Mouse (Mus musculus) ES-CJ7 (cell line): ENCODE data around the gene Tns1.
"Not testable (repeated sequence)": the region's sequence is repeated elsewhere in the genome, so short reads cannot be mapped to it uniquely, and the experiment has no call there.

Experiments used
- DNase-seq: peaks from one replicate; pipeline ENCODE4 v3.0.0; 2011; ENCODE audit warnings: low read depth, low spot score

The Tns1 gene

GRCm38 (mm10) chr1:74124021-74124981 is at the start of gene Tns1:
Gene Tns1 (minus strand): TSS chr1:74124449.
- DNase-seq: peak; percentile 49

- no peak for DNase-seq
These were observed 48.5 kb upstream of the Tns1 start for GRCm38 (mm10) chr1:74172722-74173121.

GRCm38 (mm10) chr1:74169721-74170120 is 45.5 kb upstream of the Tns1 start:
- DNase-seq: no peak

- DNase-seq: no peak
These were observed 42.9 kb upstream of the Tns1 start for GRCm38 (mm10) chr1:74167136-74167535.

- no peak for DNase-seq
These were observed 35.8 kb upstream of the Tns1 start for GRCm38 (mm10) chr1:74160036-74160435.

- DNase-seq: not testable (repeated sequence)
These were observed 35.4 kb upstream of the Tns1 start for GRCm38 (mm10) chr1:74159613-74160012.

GRCm38 (mm10) chr1:74156381-74156910 is 32.2 kb upstream of the Tns1 start:
- DNase-seq: no peak

- no peak for DNase-seq
These were observed 31.3 kb upstream of the Tns1 start for GRCm38 (mm10) chr1:74155435-74156012.

GRCm38 (mm10) chr1:74153461-74154184 is 29.4 kb upstream of the Tns1 start, which contains the start of gene Cxcr2:
Gene Cxcr2 (plus strand): TSS chr1:74153989.
- no peak for DNase-seq

GRCm38 (mm10) chr1:74151091-74151490 is 26.8 kb upstream of the Tns1 start:
- no peak for DNase-seq

GRCm38 (mm10) chr1:74150101-74150500 is 25.9 kb upstream of the Tns1 start:
- DNase-seq: no peak

- DNase-seq: no peak
These were observed 25.0 kb upstream of the Tns1 start for GRCm38 (mm10) chr1:74149106-74149885.

- DNase-seq: peak; percentile 78
These were observed 17.5 kb upstream of the Tns1 start for GRCm38 (mm10) chr1:74141781-74142180.

GRCm38 (mm10) chr1:74139415-74139814 is 15.2 kb upstream of the Tns1 start:
- DNase-seq: peak; percentile 64

- DNase-seq: no peak
These were observed 11.2 kb upstream of the Tns1 start for GRCm38 (mm10) chr1:74135326-74135950.

GRCm38 (mm10) chr1:74133954-74134353 is 9.7 kb upstream of the Tns1 start:
- DNase-seq: no peak

GRCm38 (mm10) chr1:74132011-74132410 is 7.8 kb upstream of the Tns1 start:
- peak; percentile 34 for DNase-seq

GRCm38 (mm10) chr1:74130883-74131659 is 6.8 kb upstream of the Tns1 start:
- peak; percentile 64 for DNase-seq

- DNase-seq: peak; percentile 89
These were observed 823 bp upstream of the Tns1 start, which contains the start of gene Rufy4 for GRCm38 (mm10) chr1:74124991-74125552. Gene Rufy4 (plus strand): TSS chr1:74125541.
